Mouse (Mus musculus): Measurements from ENCODE around the gene Krtap12-1.
"Not testable (repeated sequence)": the region's sequence is repeated elsewhere in the genome, so short reads cannot be mapped to it uniquely, and the experiment has no call there.

Gene Krtap12-1

GRCm38 (mm10) chr10:77750686-77751085, 30.3 kb downstream of the Krtap12-1 start:
- DNase-seq: not testable (repeated sequence)

DNA sequence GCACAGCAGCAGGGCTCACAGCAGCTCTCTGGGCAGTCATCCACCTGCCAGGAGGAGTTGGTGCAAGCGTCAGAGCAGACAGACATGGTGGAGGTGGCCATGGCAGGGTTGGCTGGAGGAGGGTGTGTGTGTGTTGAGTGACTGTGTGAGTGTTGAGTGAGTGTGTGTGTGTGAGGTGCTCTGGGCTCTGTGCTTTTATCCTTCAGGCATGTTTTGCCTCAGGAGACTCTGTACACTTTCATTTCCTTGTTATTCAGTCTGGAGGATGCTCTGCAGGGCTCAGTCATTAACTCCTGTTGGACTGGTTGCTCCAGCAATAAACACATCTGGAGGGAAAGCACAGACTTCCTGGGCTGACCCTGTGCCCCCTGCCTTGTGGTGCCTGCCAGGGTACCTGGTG, 30.9 kb downstream of the Krtap12-1 start, which contains the start of gene Gm9736:
Gene Gm9736 (minus strand): TSS at position 101 of the 400 bp plus-strand sequence.
- DNase-seq: not testable (repeated sequence)

GRCm38 (mm10) chr10:77752312-77752711, 31.9 kb downstream of the Krtap12-1 start:
- DNase-seq: not testable (repeated sequence)

GRCm38 (mm10) chr10:77753448-77753847, 33.0 kb downstream of the Krtap12-1 start:
- no peak for DNase-seq

DNA sequence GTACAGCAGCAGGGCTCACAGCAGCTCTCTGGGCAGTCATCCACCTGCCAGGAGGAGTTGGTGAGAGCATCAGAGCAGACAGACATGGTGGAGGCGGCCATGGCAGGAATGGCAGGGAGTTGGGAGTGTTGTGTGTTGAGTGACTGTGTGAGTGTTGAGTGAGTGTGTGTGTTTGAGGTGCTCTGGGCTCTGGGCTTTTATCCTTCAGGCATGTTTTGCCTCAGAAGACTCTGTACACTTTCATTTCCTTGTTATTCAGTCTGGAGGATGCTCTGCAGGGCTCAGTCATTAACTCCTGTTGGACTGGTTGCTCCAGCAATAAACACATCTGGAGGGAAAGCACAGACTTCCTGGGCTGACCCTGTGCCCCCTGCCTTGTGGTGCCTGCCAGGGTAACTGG, 39.2 kb downstream of the Krtap12-1 start, which contains the start of gene Gm3233:
Gene Gm3233 (minus strand): TSS at position 101 of the 400 bp plus-strand sequence.
- DNase-seq: not testable (repeated sequence)

GRCm38 (mm10) chr10:77769727-77770126, 49.3 kb downstream of the Krtap12-1 start:
- no peak for DNase-seq

All from thymus, postnatal 4 days (tissue).